ENCODE assay signal across 7 mouse cellular contexts in genomic region chr7:36071774-36072173, GRCm38 (mm10).
DNase-seq lines count a peak whose midpoint lies in the region; ATAC-seq and TF ChIP-seq lines count a peak whose summit lies in the region.

No protein-coding gene starts in this region.

- ATAC-seq in lung, embryonic 14.5 days (ENCODE audit: insufficient read depth), result no peak
- no peak for ATAC-seq in forebrain, embryonic 15.5 days (replicated peaks)
- ATAC-seq in midbrain, embryonic 13.5 days, result no peak
- no peak for ATAC-seq in frontal cortex, adult (ENCODE audit: low TSS enrichment)

- H3K27me3 ChIP-seq in lung, embryonic 14.5 days (ENCODE audit: insufficient read depth, low read length), result no peaks in the 10 kb centered on the region
- H3K27me3 ChIP-seq in forebrain, embryonic 15.5 days, result peaks cover 34% of the 10 kb centered on the region
- peaks cover 6% of the 10 kb centered on the region; the same call in 1 of the 2 replicates for H3K27me3 ChIP-seq in midbrain, embryonic 13.5 days

- peak; percentile 86 for DNase-seq in lung, embryonic 14.5 days
- no peak for DNase-seq in lung, postnatal 36 days
- DNase-seq in kidney, postnatal 10 days, result peak; percentile 73

- H3K36me3 ChIP-seq in lung, embryonic 14.5 days (ENCODE audit: insufficient read depth), result no peaks in the 10 kb centered on the region
- H3K36me3 ChIP-seq in forebrain, embryonic 15.5 days, result no peaks in the 10 kb centered on the region
- H3K36me3 ChIP-seq in midbrain, embryonic 13.5 days, result no peaks in the 10 kb centered on the region

- WGBS in lung, embryonic 14.5 days, result 6% methylated on average over 13 of the region's 13 CpGs
- 7% methylated on average over 13 of the region's 13 CpGs for WGBS in forebrain, embryonic 15.5 days
- WGBS in midbrain, embryonic 13.5 days, result 6% methylated on average over 13 of the region's 13 CpGs

- H3K4me3 ChIP-seq in lung, embryonic 14.5 days (ENCODE audit: low read depth, low read length), result peak overlapping the region; percentile 22
- H3K4me3 ChIP-seq in cortical plate, adult 2 months (ENCODE audit: insufficient read depth, low read length), result 0 out of 2 replicates have a peak overlapping the region, but pooled peaks have one; percentile 9
- H3K4me3 ChIP-seq in forebrain, embryonic 15.5 days, result no peak overlapping the region
- peak overlapping the region; percentile 6; the same call in 1 of the 2 replicates for H3K4me3 ChIP-seq in midbrain, embryonic 13.5 days (replicated peaks)

- peak overlapping the region; percentile 58 for H3K4me2 ChIP-seq in lung, embryonic 14.5 days
- peak overlapping the region; percentile 6 for H3K4me2 ChIP-seq in forebrain, embryonic 15.5 days (replicated peaks)
- H3K4me2 ChIP-seq in midbrain, embryonic 13.5 days (replicated peaks), result peak overlapping the region; percentile 41

- TF ChIP-seq POLR2A in cortical plate, adult 2 months (IDR thresholded peaks at IDR 0.05; ENCODE audit: extremely low read depth, insufficient read depth, low read length), result no peak

- H3K27ac ChIP-seq in lung, embryonic 14.5 days (ENCODE audit: low read depth), result no peak overlapping the region
- no peak overlapping the region for H3K27ac ChIP-seq in cortical plate, adult 2 months (ENCODE audit: insufficient read depth, low read length)
- H3K27ac ChIP-seq in forebrain, embryonic 15.5 days (replicated peaks), result no peak overlapping the region
- no peak overlapping the region for H3K27ac ChIP-seq in midbrain, embryonic 13.5 days

- H3K9ac ChIP-seq in lung, embryonic 14.5 days, result peak overlapping the region; percentile 16; the same call in 1 of the 2 replicates
- no peak overlapping the region for H3K9ac ChIP-seq in forebrain, embryonic 15.5 days (replicated peaks)
- no peak overlapping the region for H3K9ac ChIP-seq in midbrain, embryonic 13.5 days (replicated peaks)

- no peaks in the 10 kb centered on the region for H3K9me3 ChIP-seq in lung, embryonic 14.5 days (ENCODE audit: low read depth, low read length)
- H3K9me3 ChIP-seq in forebrain, embryonic 15.5 days, result no peaks in the 10 kb centered on the region
- H3K9me3 ChIP-seq in midbrain, embryonic 13.5 days, result no peaks in the 10 kb centered on the region

- peaks cover 19% of the 10 kb centered on the region for H3K4me1 ChIP-seq in lung, embryonic 14.5 days (ENCODE audit: insufficient read depth)
- no peaks in the 10 kb centered on the region for H3K4me1 ChIP-seq in cortical plate, adult 2 months (ENCODE audit: control insufficient read depth, insufficient read depth, low read length)
- peaks cover 25% of the 10 kb centered on the region for H3K4me1 ChIP-seq in forebrain, embryonic 15.5 days
- peaks cover 40% of the 10 kb centered on the region for H3K4me1 ChIP-seq in midbrain, embryonic 13.5 days (replicated peaks)

- TF ChIP-seq CTCF in lung, embryonic 14.5 days (IDR thresholded peaks at IDR 0.05; ENCODE audit: low read depth), result peak; percentile 85
- peak; percentile 76 for TF ChIP-seq CTCF in cortical plate, adult 2 months (IDR thresholded peaks at IDR 0.05; ENCODE audit: extremely low read depth, insufficient read depth, low read length)

Comparison
In these comparisons a context has a peak if more than half of its experiments do, and no peak if none do; other contexts are left out.
1. H3K4me2 ChIP-seq: peak in every context shown above with its lines; median percentile 58 in lung, embryonic 14.5 days; 41 in midbrain, embryonic 13.5 days; 6 in forebrain, embryonic 15.5 days.